Mouse (Mus musculus) right cerebral cortex, postnatal 10 days (tissue): Measurements from ENCODE around the gene Zfp874b.
"Not testable (repeated sequence)": the region's sequence is repeated elsewhere in the genome, so short reads cannot be mapped to it uniquely, and the experiment has no call there.

ENCODE experiments used
- DNase-seq, 2 experiments: peaks; one replicate each; pipeline ENCODE4 v3.0.0; 2021; ENCODE audit warnings: low spot score in 2 of 2

The Zfp874b gene

DNA sequence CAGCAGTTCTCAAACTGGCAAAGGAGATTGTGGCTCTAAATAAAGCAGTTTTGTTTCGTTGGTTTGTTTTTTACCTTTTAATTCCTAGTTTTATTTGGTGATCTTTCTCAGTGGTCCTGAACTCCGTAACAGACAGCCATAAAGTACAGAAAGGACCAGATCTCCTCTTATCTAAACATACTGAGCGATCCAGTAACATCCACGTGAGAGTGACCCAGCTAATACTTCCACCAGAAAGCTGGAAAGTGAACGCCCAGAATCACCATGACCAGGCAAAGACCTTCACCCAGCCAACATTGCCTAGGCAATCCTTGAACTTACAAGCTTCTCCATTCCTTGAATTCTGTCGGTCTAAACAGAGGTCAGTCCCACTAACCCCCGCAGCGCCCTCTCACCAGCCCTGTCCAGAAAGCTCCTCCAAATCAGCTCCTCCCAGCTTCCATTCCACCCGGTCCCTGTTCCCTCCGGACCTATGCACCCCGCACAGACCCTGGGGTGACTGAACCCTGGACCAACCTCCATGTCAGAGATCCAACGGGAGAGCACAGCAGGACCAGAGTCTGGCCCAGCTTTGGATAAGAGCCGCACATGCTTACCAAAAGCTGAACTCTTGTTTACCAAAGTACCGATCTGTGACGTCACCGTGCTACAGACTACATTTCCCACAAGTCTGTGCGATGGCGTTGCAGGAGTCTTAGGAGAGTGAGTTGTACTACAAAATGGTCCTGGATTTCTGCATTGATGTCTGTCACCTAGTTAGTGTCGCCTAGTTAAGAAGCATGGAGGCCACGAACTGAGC, at the start of gene Zfp874b:
Zfp874b (minus strand) TSS at position 634 of the 799 bp plus-strand sequence.
- DNase-seq: peak; percentile 89 to 94

DNA sequence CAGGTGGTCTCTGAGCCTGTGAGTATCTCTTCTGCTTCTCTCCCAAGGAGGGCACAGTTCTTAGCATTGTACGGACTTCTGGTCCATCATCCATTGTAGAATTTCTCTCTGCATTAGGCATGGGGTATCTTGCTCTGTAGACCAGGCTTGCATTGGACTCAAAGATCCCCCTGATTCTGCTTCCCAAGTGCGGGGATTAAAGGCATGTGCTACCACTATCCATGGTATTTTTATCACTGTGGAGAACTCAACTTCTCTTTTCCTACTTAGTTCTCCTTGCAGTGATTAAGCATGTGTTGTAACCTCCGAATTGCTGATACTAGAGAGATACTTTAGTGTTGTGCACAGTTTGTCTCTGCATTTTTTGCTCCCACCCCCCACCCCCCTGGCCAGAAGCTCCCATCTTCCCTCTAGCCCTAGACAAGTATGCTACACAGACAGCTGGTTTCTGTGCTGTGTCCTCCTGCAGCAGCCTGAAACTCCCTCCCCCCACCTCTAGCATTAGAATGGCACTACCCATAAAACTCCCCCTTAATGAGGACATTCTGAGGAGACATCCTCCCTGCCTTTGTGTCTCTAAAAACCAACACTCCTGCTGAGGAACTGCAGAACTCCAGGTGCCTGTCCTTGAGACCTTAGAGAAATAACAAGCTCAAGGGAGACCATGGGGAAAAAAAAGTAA, 43.1 kb upstream of the Zfp874b start:
- no peak for DNase-seq

DNA sequence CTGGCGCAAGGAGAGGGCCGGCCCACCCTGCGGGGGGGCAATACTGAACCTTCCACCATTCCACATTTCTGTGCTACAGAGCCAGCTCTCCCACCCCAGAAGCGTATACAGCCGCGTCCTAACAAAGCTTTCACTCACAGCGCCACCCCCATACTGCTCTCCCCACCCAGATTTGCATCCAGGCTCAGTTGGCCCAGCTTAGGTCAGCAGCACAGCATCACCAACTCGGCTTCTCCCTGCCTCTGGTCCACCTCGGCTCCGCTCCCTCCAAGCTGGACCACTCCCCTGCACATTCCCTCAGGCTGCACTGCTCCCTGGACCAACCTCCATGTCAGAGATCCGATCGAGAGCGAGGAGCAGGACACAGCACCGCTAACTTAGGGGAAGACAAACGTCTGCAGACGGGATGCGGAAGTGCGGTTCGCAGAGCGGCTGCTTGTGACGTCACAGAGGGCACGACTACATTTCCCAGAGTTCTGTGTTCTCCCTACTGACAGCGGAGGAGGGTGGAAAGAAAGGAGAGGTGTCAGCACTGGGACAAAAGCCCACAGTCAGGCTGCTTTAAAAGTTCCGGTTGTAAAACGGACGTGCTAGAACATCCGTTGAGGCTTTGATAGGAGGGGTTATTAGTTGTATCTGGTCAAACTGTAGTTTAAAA, 41.8 kb upstream of the Zfp874b start, which contains the start of the genes Gm26965 and Zfp87:
Gm26965 (minus strand) TSS at position 399 of the 658 bp plus-strand sequence.
Zfp87 (minus strand) TSS at position 425 of the 658 bp plus-strand sequence.
- DNase-seq: peak; percentile 96

DNA sequence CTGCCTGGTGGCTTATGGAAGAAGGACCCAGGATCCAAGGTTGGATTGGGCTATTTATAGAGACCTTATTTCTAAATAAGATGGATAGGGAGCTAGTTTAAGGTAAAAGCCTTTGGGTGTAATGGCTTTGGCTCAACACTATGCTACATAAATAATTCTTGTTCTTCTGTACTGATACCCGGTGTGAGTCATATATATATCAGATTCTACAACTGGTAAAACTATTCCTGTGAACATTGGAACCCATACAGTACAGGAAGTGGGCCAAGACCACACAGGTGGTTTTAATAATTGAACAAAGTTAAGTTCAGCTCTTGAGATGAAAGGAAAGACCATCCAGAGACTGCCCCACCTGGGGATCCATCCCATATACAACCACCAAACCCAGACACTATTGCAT, 16.9 kb upstream of the Zfp874b start:
- DNase-seq: no peak

DNA sequence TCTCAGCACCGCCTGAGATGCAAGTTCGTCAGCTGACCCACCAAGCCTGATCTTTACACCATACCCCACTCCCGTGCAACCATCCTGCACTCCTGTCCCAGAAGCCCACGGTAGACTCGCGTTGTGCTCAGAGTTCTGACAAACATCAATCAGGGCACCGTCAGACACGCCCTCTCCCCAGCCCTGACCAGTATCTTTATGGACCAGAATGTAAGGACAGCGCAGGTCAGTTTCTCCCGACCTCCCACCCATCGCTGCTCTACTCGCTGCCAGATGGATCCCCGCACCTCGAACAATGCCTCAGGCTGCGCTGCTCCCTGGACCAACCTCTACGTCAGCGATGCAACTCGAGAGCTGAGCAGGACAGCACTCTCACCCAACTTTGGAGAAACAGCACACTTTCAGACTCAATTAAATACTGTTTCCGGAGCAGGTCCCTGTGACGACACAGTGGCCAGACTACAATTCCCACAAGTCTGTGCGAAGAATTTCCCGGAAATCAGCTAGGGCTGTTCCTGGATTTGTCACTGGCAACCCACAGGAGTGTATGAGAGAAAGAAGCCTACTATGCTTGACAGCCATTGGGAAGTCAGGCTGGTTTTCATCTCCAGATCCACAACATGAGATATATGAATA, 16.1 kb upstream of the Zfp874b start, which contains the start of gene Zfp58:
Zfp58 (minus strand) TSS at position 472 of the 636 bp plus-strand sequence.
- peak; percentile 88 to 93 for DNase-seq

DNA sequence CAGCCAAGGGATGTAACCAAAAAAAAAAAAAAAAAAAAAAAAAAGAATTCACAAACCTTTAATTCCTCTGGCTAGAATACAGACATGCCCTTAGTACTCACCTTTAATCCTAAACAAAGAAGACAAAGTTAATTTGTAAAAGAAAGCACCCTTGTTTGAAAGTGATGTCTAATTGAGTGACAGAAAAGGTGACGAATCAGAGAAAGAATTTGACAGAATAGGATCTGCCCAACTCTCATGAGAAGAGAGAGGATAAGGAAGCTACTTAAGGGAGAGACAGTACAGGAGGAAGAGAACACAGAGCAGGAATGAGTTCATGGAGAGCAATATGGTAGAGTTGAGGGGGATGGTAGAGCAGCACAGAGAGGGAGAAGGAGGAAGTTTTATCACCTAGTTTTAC, 11.6 kb upstream of the Zfp874b start:
- no peak for DNase-seq

DNA sequence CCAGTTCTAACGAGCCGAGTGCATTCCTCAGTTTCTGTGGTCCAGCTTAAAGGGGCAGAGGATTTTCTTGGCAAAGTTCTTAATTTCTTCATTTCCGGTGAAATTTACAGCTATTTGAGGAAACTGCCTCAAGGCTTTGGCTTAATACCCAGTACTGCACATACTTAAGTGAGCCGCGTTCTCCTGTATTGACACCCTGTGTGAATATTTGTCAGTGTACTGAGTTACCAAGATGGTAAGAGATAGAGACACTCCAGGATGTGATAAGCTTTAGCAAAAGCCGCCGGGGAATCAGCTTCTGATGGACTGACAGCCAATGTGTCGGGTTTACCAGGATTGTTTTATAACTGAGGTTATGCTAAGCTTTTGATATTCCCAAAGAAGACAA, 360 bp upstream of the Zfp874b start:
- DNase-seq: peak; percentile 21 to 29

DNA sequence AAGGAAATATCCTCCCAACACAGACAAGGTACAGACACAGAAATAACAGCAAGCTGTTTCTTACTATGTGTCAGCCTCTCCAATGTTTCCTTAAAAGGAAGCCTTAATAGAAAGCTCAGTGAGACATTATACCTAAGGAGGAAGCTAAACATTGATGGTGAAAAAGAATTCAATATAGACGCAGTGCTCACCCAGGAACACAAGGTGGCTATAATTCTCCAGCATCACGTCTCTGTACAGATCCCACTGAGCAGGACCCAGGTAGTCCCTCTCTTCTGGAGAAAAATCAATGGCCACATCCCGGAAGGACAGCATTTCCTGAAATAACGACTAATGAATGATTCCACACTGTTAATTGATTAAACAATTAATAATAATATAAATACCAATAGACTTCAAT, 2.5 kb downstream of the Zfp874b start:
- no peak for DNase-seq

DNA sequence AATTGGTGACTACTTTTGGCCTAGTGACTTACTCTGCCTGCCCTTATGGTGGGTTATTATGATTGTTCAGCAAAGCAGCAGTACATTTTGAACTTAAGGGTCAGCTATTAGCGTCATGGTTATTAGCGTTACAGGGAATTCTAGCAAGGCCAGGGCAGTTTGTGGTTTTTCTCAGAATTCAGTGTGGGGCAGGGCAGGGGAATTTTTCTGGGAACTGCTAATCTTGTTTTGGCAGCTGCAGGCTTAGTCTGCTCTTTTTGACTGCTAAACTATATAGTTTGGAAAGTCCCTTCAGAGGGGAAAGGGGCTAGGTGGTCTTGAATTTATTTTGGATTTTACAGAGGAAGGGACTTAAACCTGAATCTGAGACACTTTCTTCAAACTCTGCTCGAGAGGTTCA, 14.8 kb downstream of the Zfp874b start:
- DNase-seq: no peak

DNA sequence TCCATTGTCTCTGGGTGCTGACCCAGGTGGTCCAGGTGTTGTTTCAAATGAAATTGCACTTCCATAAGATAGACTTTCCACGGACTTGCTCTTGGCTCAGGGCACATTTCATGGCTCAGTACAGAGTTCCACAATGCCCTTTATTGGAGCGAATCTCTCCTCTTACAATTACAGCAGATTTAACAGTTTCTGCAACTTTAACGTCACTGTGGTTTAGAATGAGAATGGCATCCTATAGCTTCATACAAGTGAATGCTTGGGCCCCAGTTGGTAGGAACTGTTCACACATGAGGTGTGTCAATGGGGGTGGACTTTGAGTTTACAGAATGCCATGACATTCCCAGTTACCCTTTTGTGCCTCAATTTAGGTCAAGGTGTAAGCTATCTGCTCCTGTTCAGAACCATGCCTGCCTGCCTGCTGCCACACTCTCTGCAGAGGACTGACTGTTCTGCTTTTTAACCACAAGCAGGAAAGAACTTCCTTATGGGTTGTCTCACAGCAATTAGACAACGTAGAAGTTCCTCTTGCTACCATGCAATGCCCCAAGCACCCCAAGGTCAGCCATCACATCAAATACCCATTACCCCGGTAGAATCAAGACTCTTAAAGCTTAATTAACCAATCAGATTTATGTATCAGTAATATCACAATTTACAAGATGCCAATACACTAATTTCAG, 20.4 kb downstream of the Zfp874b start:
- DNase-seq: not testable (repeated sequence)

DNA sequence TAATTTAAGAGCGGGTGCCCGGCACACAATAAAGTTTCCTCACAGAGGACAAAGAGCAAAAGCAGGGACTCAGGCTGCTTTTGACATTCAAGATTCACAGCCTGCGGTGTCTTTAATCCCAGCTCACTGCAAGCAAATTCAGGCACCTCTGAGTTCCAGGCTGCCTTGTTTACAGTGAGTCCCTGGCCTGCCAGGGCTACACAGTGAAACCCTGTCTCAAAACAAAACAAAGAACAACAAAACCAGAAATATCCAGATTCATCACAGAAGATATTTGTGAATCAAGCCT, 32.1 kb downstream of the Zfp874b start:
- DNase-seq: peak in 1 of 2 experiments; percentile 19

DNA sequence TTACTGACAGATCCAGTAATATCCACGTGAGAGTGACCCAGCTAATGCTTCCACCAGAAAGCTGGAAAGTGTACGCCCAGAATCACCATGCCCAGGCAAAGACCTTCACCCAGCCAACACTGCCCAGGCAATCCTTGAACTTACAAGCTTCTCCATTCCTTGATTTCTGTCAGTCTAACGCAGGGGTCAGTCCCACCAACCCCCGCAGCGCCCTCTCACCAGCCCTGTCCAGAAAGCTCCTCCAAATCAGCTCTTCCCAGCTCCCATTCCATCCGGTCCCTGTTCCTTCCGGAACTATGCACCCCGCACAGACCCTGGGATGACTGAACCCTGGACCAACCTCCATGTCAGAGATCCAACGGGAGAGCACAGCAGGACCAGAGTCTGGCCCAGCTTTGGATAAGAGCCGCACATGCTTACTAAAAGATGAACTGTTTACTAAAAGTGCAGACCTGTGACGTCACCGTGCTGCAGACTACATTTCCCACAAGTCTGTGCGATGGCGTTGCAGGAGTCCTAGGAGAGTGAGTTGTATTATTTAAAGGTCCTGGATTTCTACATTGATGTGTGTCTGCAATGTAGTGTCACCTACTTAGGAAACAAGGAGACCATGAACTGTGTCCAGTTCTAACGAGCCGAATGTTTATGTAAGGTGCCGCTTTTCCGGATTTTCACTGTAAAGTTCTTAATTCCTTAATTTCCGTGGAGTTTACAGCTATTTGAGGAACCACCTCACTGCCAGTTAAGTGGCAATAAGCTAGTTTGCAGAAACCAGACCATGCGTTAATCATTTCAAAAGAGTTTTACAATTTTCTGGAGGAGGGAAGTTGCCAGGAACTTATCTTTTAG, 32.7 kb downstream of the Zfp874b start, which contains the start of gene Zfp874a:
Zfp874a (minus strand) TSS at position 453 of the 849 bp plus-strand sequence.
- DNase-seq: peak; percentile 92 to 95

DNA sequence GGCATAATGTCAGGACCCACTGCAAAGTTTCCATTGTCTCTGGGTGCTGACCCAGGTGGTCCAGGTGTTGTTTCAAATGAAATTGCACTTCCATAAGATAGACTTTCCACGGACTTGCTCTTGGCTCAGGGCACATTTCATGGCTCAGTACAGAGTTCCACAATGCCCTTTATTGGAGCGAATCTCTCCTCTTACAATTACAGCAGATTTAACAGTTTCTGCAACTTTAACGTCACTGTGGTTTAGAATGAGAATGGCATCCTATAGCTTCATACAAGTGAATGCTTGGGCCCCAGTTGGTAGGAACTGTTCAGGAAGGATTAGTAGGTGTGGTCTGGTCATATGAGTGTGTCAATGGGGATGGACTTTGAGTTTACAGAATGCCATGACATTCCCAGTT, 47.0 kb downstream of the Zfp874b start:
- not testable (repeated sequence) for DNase-seq

DNA sequence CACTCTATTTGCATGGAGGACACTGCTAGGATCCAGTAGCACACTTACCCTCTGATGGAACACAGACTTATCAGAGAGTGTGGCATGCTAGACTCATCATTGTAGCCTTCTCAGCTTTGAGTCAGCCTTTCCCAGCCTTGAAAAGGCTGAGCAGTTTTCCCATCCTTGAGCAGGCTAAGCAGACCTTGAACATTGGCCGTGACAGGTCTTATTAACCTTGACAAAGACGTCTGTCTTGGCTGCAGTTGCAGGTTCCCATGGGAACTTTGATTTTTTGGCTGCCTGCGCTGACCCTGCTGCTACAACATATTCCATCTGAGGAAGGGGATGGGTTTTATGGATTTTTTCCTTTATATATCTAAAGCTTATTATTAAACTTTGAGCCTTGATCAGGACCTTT, 55.9 kb downstream of the Zfp874b start:
- no peak for DNase-seq

DNA sequence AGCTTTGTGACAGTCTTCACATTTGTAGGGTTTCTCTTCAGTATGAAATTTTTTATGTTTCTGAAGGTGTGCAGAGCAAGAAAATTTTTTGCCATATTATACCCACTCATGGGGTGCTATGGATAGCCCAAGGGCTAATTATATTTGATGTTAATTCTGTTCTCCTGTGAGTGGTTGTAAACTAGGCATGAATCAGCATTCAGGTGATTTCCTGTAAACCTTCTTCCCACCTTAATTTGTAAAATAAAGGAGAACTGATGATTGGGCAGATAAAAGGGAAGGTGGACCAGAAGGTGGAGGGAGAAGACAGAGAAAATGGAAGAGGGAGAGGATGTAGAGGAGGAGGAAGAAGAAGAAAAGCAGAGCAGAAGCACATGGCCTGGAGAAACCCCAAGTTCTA, 58.4 kb downstream of the Zfp874b start:
- not testable (repeated sequence) for DNase-seq

DNA sequence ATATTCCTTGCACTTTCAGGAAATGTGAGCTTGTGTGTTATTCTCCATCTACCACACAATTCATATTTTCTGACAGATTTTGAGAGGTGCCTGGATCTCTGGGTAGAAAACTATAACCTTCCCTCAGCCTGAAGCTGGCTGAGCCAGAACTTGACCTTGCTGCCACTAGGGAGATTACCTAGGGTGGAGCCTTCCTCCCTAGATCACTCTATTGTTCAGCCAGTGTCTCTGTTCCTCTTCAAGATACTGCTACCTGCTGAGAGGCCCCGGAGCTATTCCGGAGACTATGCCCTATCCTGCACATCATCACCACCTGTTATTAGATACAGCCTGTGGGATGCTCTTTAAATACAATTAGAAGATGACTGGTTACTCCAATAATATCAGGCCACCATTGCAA, 61.5 kb downstream of the Zfp874b start:
- DNase-seq: not testable (repeated sequence)
